Mouse (Mus musculus) spleen, postnatal 14 days (tissue): Measurements from ENCODE around the gene Lrrc9.

Source experiments
- DNase-seq, 2 experiments: peaks; one replicate each; pipeline ENCODE4 v3.0.0; 2021 to 2022; ENCODE audit warnings: low spot score in 2 of 2

Gene Lrrc9

GRCm38 (mm10) chr12:72467789-72468188 is 26.1 kb downstream of the Lrrc9 start:
- no peak for DNase-seq

- no peak for DNase-seq
Observed at GRCm38 (mm10) chr12:72476773-72477450, 35.2 kb downstream of the Lrrc9 start.

- DNase-seq = no peak
Observed at GRCm38 (mm10) chr12:72482226-72482625, 40.6 kb downstream of the Lrrc9 start.

GRCm38 (mm10) chr12:72484872-72485271 is 43.2 kb downstream of the Lrrc9 start:
- DNase-seq = no peak

- no peak for DNase-seq
Observed at GRCm38 (mm10) chr12:72487498-72487897, 45.8 kb downstream of the Lrrc9 start.

- no peak for DNase-seq
Observed at GRCm38 (mm10) chr12:72489995-72490394, 48.3 kb downstream of the Lrrc9 start.

- DNase-seq = no peak
Observed at GRCm38 (mm10) chr12:72491063-72491719, 49.5 kb downstream of the Lrrc9 start.

- DNase-seq = no peak
Observed at GRCm38 (mm10) chr12:72496866-72497600, 55.4 kb downstream of the Lrrc9 start.

- no peak for DNase-seq
Observed at GRCm38 (mm10) chr12:72509606-72510005, 67.9 kb downstream of the Lrrc9 start.

- no peak for DNase-seq
Observed at GRCm38 (mm10) chr12:72515446-72515845, 73.8 kb downstream of the Lrrc9 start.

GRCm38 (mm10) chr12:72518114-72518728 is 76.6 kb downstream of the Lrrc9 start:
- DNase-seq = no peak

- DNase-seq = no peak
Observed at GRCm38 (mm10) chr12:72519352-72519751, 77.7 kb downstream of the Lrrc9 start.

GRCm38 (mm10) chr12:72519855-72520254 is 78.2 kb downstream of the Lrrc9 start:
- no peak for DNase-seq

- DNase-seq = peak; percentile 16 to 49
Observed at GRCm38 (mm10) chr12:72520645-72521044, 79.0 kb downstream of the Lrrc9 start.

- no peak for DNase-seq
Observed at GRCm38 (mm10) chr12:72525588-72525987, 83.9 kb downstream of the Lrrc9 start.

- no peak for DNase-seq
Observed at GRCm38 (mm10) chr12:72532303-72532702, 90.6 kb downstream of the Lrrc9 start.

GRCm38 (mm10) chr12:72533986-72534385 is 92.3 kb downstream of the Lrrc9 start:
- no peak for DNase-seq

- no peak for DNase-seq
Observed at GRCm38 (mm10) chr12:72535599-72535998, 93.9 kb downstream of the Lrrc9 start.

- peak; percentile 85 to 87 for DNase-seq
Observed at GRCm38 (mm10) chr12:72536021-72536597, 94.4 kb downstream of the Lrrc9 start, which contains the start of gene Pcnx4. Pcnx4 (plus strand) TSS chr12:72536383.

GRCm38 (mm10) chr12:72538571-72538970 is 96.9 kb downstream of the Lrrc9 start:
- DNase-seq = no peak

GRCm38 (mm10) chr12:72554347-72554746 is 112.7 kb downstream of the Lrrc9 start:
- no peak for DNase-seq

GRCm38 (mm10) chr12:72564281-72564795 is 122.7 kb downstream of the Lrrc9 start:
- DNase-seq = no peak
